Mouse (Mus musculus): ENCODE results near the gene Mtf1. TPM values are rescaled to one million over a fixed set of nuclear protein-coding genes. Genes with fewer than 3 reads are reported as not detected.

Mtf1 gene
- polyA plus RNA-seq, 1 experiment from 2014 or later: 12.4 TPM

DNA sequence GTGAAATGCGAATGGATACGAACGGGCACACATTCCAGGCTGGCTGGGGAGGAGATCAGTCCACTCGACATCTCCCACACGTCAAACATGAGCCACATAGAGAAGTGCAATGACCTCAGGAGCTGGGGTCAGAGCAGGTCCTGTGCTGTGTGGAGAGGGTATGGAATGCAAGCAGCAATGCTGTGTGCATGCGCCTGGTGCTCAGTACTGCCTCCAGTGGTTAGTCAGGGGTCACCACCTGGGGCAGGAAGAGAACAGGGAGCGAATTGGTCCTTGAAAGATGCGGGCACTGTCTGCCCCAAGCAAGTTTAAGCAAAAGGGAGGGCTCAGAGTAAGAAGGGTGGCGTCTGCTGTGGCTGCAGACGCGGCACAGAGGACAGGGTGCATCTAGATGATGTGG, 41.6 kb downstream of the Mtf1 start:
- H3K36me3 ChIP-seq: peaks cover 61% of the 10 kb centered on the region
- H3K27me3 ChIP-seq: no peaks in the 10 kb centered on the region
- no peak overlapping the region for H3K27ac ChIP-seq
- ATAC-seq (ENCODE audit: low FRiP score): 0 out of 2 replicates have a peak, but pooled peaks have one; percentile 31
- WGBS: 53% methylated on average over 11 of the region's 11 CpGs
- H3K9me3 ChIP-seq (replicated peaks): no peaks in the 10 kb centered on the region; the same call in 1 of the 2 replicates
- H3K4me2 ChIP-seq (replicated peaks): no peak overlapping the region
- peaks cover 7% of the 10 kb centered on the region; the same call in 1 of the 2 replicates for H3K4me1 ChIP-seq
- H3K4me3 ChIP-seq: no peak overlapping the region
- H3K9ac ChIP-seq: no peak overlapping the region

DNA sequence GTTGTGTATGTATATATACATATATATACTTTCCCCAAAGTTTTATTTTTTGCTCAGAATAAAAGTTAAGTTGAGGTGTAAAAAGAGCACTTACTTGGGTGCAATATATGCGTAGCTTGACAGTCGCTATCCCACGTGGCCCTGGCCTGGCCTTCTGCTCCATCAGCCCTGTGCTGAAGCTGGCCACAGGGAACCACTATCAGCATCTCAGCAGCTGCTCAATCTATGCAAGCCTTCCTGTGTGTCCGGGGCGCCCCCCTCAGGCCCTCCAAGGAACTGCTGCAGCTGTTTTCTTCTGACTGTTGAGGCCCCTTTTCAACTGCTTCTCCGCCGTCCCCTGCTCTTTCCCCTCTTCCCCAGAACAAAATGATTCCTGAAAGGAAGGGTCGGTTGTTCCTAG, 45.7 kb downstream of the Mtf1 start:
- WGBS: 4% methylated on average over 8 of the region's 8 CpGs

GRCm38 (mm10) chr4:124849631-124850260, 47.8 kb downstream of the Mtf1 start:
- Histone ChIP-seq H3K4me3 (peak overlapping the region; percentile 100), H3K9me3 (replicated peaks) (no peaks in the 10 kb centered on the region), H3K27me3 (no peaks in the 10 kb centered on the region), H3K4me2 (replicated peaks) (peak overlapping the region; percentile 87), H3K36me3 (peaks cover 27% of the 10 kb centered on the region), H3K27ac (peak overlapping the region; percentile 96), H3K4me1 (peaks cover 29% of the 10 kb centered on the region), H3K9ac (peak overlapping the region; percentile 95)
- 2% methylated on average over 24 of the region's 24 CpGs for WGBS
- peak; percentile 48 for ATAC-seq (ENCODE audit: low FRiP score)

More for the DNA sequence above, 45.7 kb downstream of the Mtf1 start:
- Histone ChIP-seq H3K9ac (no peak overlapping the region), H3K36me3 (peaks cover 25% of the 10 kb centered on the region), H3K4me2 (replicated peaks) (no peak overlapping the region), H3K27ac (peak overlapping the region; percentile 17; the same call in 1 of the 2 replicates), H3K9me3 (replicated peaks) (no peaks in the 10 kb centered on the region), H3K27me3 (no peaks in the 10 kb centered on the region), H3K4me3 (0 out of 2 replicates have a peak overlapping the region, but pooled peaks have one; percentile 0), H3K4me1 (peaks cover 25% of the 10 kb centered on the region)
- no peak for ATAC-seq (ENCODE audit: low FRiP score)

- ATAC-seq (ENCODE audit: low FRiP score): peak; percentile 96
- H3K9me3 ChIP-seq (replicated peaks): no peaks in the 10 kb centered on the region
- peak within 1 kb of the TSS; percentile 96 for H3K27ac ChIP-seq
- no peaks in the 10 kb centered on the region for H3K27me3 ChIP-seq
- peak within 1 kb of the TSS; percentile 100 for H3K4me3 ChIP-seq
- peak within 1 kb of the TSS; percentile 95 for H3K9ac ChIP-seq
- peaks cover 29% of the 10 kb centered on the region for H3K4me1 ChIP-seq
- H3K4me2 ChIP-seq (replicated peaks): peak within 1 kb of the TSS; percentile 87
- under 1% methylated on average over 87 of the region's 90 CpGs for WGBS
- H3K36me3 ChIP-seq: peaks cover 26% of the 10 kb centered on the region
Observed at GRCm38 (mm10) chr4:124850261-124850913, 48.5 kb downstream of the Mtf1 start, which contains the start of gene Yrdc. TSS of gene Yrdc (plus strand) at chr4:124850679.

GRCm38 (mm10) chr4:124850933-124851658, 49.2 kb downstream of the Mtf1 start, which contains the start of gene 1110065P20Rik:
TSS of gene 1110065P20Rik (minus strand) at chr4:124851196.
- 1% methylated on average over 67 of the region's 75 CpGs for WGBS
- Histone ChIP-seq H3K27ac (peak within 1 kb of the TSS; percentile 96), H3K36me3 (peaks cover 30% of the 10 kb centered on the region), H3K4me2 (replicated peaks) (peak within 1 kb of the TSS; percentile 87), H3K9me3 (replicated peaks) (no peaks in the 10 kb centered on the region), H3K9ac (peak within 1 kb of the TSS; percentile 95), H3K27me3 (no peaks in the 10 kb centered on the region), H3K4me1 (peaks cover 29% of the 10 kb centered on the region), H3K4me3 (peak within 1 kb of the TSS; percentile 100)
- peak; percentile 54 for ATAC-seq (ENCODE audit: low FRiP score)

- no peaks in the 10 kb centered on the region for H3K9me3 ChIP-seq (replicated peaks)
- H3K27me3 ChIP-seq: peaks cover 5% of the 10 kb centered on the region
- no peak for ATAC-seq (ENCODE audit: low FRiP score)
- no peak overlapping the region for H3K9ac ChIP-seq
- H3K36me3 ChIP-seq: peaks cover 55% of the 10 kb centered on the region
- no peak overlapping the region for H3K4me2 ChIP-seq (replicated peaks)
- peaks cover 27% of the 10 kb centered on the region for H3K4me1 ChIP-seq
- 93% methylated on average over 8 of the region's 8 CpGs for WGBS
- H3K27ac ChIP-seq: no peak overlapping the region
- H3K4me3 ChIP-seq: no peak overlapping the region
Observed at GRCm38 (mm10) chr4:124856294-124856693, 54.4 kb downstream of the Mtf1 start.

- 73% methylated on average over 5 of the region's 5 CpGs for WGBS
- H3K4me2 ChIP-seq (replicated peaks): no peak overlapping the region
- no peak overlapping the region for H3K27ac ChIP-seq
- no peak overlapping the region for H3K9ac ChIP-seq
- H3K36me3 ChIP-seq: peaks cover 52% of the 10 kb centered on the region
- peaks cover 15% of the 10 kb centered on the region for H3K27me3 ChIP-seq
- no peak for ATAC-seq (ENCODE audit: low FRiP score)
- peaks cover 21% of the 10 kb centered on the region for H3K4me1 ChIP-seq
- H3K4me3 ChIP-seq: no peak overlapping the region
- no peaks in the 10 kb centered on the region for H3K9me3 ChIP-seq (replicated peaks)
Observed at GRCm38 (mm10) chr4:124858370-124858769, 56.5 kb downstream of the Mtf1 start.

DNA sequence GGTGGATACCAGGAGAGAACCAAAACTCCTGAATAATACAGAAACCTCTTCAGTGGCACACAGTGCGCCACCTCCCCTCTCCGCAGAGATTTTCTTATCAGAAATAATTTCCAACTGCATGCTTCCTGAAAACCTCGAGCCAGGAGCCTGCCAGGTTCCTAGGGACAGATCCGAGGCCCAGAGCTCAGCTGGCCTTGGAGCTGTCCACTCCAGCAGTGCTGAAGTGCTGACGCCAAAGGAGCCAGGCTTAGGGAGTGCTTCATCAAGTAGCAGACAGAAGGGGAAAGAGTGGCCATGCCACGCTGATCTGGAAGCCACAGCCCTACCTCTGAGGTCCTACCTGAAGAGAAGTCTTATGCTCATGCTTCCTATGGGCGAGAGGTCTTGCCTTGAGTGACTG, 58.5 kb downstream of the Mtf1 start:
- Histone ChIP-seq H3K4me3 (peak overlapping the region; percentile 69; the same call in 1 of the 2 replicates), H3K9ac (no peak overlapping the region; the same call in 1 of the 2 replicates)
- WGBS: 14% methylated on average over 7 of the region's 7 CpGs

DNA sequence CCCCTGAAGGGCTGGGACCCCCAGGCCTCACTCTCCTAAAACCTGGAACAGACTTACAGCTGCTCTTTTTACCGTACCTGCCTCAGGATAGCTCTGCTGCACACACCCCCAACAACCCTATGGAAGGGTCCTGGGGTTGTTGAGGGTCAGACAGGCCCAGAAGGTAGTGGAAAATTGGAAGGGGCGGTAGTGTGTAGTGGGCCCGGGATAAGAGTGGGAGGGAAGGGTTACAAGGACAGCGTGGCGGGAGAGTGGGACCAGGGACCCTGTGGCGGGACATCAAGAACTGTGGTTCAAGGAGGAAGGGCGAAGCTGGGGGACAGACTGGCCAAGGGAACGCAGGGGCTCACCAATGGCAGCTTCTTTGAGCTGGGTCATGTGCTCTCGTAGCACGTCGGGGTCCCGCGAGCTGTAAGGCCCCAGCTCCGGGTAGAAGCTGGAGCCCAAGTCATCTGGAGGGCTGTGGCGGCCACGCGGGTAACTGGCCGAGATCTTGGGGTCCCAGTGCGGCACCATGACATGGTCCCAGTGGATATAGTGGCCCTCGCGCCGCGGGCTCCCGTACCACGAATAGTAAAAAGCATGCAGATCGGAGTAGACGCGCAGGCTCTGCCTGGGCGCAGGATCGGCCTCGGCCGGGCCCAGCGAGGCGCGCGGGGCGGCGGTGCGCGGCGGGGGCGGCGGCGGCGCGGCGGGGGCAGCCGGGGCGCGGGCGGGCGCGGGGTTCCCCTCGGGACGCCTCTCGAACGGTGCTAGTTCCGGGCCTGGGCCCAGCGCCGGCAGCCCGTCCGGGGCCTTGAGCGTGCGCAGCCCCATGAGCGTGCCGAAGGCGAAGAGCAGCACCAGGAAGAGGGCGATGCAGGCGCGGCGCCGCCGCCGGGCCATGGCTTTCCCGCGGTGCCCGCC, 59.6 kb downstream of the Mtf1 start, which contains the start of gene Maneal:
Gene Maneal (minus strand): TSS at position 889 of the 906 bp plus-strand sequence.
- ATAC-seq (ENCODE audit: low FRiP score): peak; percentile 68
- H3K27ac ChIP-seq: peak within 1 kb of the TSS; percentile 76
- H3K36me3 ChIP-seq: peaks cover 24% of the 10 kb centered on the region
- H3K4me3 ChIP-seq: peak within 1 kb of the TSS; percentile 69
- H3K27me3 ChIP-seq: peaks cover 16% of the 10 kb centered on the region
- H3K9me3 ChIP-seq (replicated peaks): no peaks in the 10 kb centered on the region
- peak within 1 kb of the TSS; percentile 77 for H3K4me2 ChIP-seq (replicated peaks)
- peak within 1 kb of the TSS; percentile 81 for H3K9ac ChIP-seq
- WGBS: 3% methylated on average over 57 of the region's 77 CpGs
- peaks cover 21% of the 10 kb centered on the region for H3K4me1 ChIP-seq

More for the DNA sequence above, 58.5 kb downstream of the Mtf1 start:
- peaks cover 21% of the 10 kb centered on the region for H3K4me1 ChIP-seq
- H3K4me2 ChIP-seq (replicated peaks): peak overlapping the region; percentile 77
- no peak overlapping the region for H3K27ac ChIP-seq
- H3K9me3 ChIP-seq (replicated peaks): no peaks in the 10 kb centered on the region
- no peak for ATAC-seq (ENCODE audit: low FRiP score)
- peaks cover 16% of the 10 kb centered on the region for H3K27me3 ChIP-seq
- peaks cover 34% of the 10 kb centered on the region for H3K36me3 ChIP-seq

- Histone ChIP-seq H3K9me3 (replicated peaks) (peaks cover 4% of the 10 kb centered on the region; the same call in 1 of the 2 replicates), H3K9ac (no peak overlapping the region), H3K4me3 (no peak overlapping the region), H3K27me3 (no peaks in the 10 kb centered on the region), H3K4me1 (no peaks in the 10 kb centered on the region), H3K27ac (no peak overlapping the region), H3K4me2 (replicated peaks) (no peak overlapping the region), H3K36me3 (no peaks in the 10 kb centered on the region)
- 90% methylated on average over 1 of the region's 1 CpGs for WGBS
- no peak for ATAC-seq (ENCODE audit: low FRiP score)
Observed at GRCm38 (mm10) chr4:124872719-124873118, 70.8 kb downstream of the Mtf1 start.

DNA sequence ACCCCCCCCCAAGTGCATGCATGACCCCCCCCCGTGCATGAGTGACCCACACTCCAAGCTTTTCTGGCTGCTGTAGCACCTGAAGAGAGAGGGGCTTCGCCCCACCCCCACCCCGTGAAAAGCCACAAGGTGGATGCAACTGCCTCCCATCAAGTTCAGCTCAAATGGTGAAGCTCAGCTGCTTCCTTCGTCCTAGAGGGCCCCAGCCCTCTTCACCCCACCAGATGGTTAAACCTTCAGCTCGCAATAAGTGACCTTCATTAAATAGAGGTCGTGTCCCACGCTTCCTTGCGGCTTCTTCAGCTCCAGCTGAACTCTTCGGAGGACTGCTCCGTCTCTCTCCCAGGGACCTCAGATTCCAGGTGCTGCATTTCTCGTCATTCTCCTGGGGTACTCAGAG, 78.7 kb downstream of the Mtf1 start, which contains the start of gene Epha10:
Gene Epha10 (plus strand): TSS at position 301 of the 400 bp plus-strand sequence.
- Histone ChIP-seq H3K36me3 (no peaks in the 10 kb centered on the region), H3K27me3 (peaks cover 56% of the 10 kb centered on the region), H3K4me2 (replicated peaks) (peak within 1 kb of the TSS; percentile 64), H3K9me3 (replicated peaks) (0 out of 2 replicates have a peak, but pooled peaks cover 6% of the 10 kb centered on the region), H3K27ac (peak within 1 kb of the TSS; percentile 77), H3K4me1 (peaks cover 28% of the 10 kb centered on the region), H3K4me3 (peak within 1 kb of the TSS; percentile 50), H3K9ac (peak within 1 kb of the TSS; percentile 57)
- ATAC-seq (ENCODE audit: low FRiP score): no peak
- WGBS: 4% methylated on average over 11 of the region's 11 CpGs

Data from hindbrain, embryonic 12.5 days (tissue).